Mouse (Mus musculus) lung, postnatal 10 days (tissue): ENCODE data around the gene D8Ertd738e.

ENCODE experiments used
- DNase-seq: peaks from one replicate; pipeline ENCODE4 v3.0.0; 2021

The D8Ertd738e gene

GRCm38 (mm10) chr8:84201545-84202245, 47.8 kb downstream of the D8Ertd738e start:
- DNase-seq = peak; percentile 89

- peak; percentile 91 for DNase-seq
These were observed 48.6 kb downstream of the D8Ertd738e start for GRCm38 (mm10) chr8:84200652-84201544.

- DNase-seq = peak; percentile 49
These were observed 49.4 kb downstream of the D8Ertd738e start for GRCm38 (mm10) chr8:84200126-84200555.

- DNase-seq = no peak
These were observed 50.0 kb downstream of the D8Ertd738e start for GRCm38 (mm10) chr8:84199348-84200125.

- no peak for DNase-seq
These were observed 50.6 kb downstream of the D8Ertd738e start for GRCm38 (mm10) chr8:84198871-84199270.

- DNase-seq = peak; percentile 99
These were observed 51.4 kb downstream of the D8Ertd738e start for GRCm38 (mm10) chr8:84197922-84198774.

- peak; percentile 97 for DNase-seq
These were observed 52.2 kb downstream of the D8Ertd738e start for GRCm38 (mm10) chr8:84197141-84197921.
